Mouse (Mus musculus) bone marrow macrophage, adult 2 months (primary cell): ENCODE data around the gene Pkm. TPM values are rescaled to one million over a fixed set of nuclear protein-coding genes. Genes with fewer than 3 reads are reported as not detected.

Experiments
- H3K27ac ChIP-seq: 2 replicates; pipeline ENCODE4 v1.5.1; 2012; ENCODE audit warnings: low read depth, low read length; ENCODE audit not compliant: insufficient read depth
- H3K4me1 ChIP-seq: 2 replicates; pipeline ENCODE4 v1.6.1; 2012; ENCODE audit warnings: low read length; ENCODE audit not compliant: control insufficient read depth, insufficient read depth
- H3K4me3 ChIP-seq: 2 replicates; pipeline ENCODE4 v1.5.1; 2012; ENCODE audit warnings: mild to moderate bottlenecking, low read length, moderate library complexity; ENCODE audit not compliant: insufficient read depth
- CTCF ChIP-seq: IDR thresholded peaks from 2 replicates; pipeline ENCODE4 v1.5.1; 2012; ENCODE audit warnings: low read depth, mild to moderate bottlenecking, low read length, moderate library complexity
- POLR2A ChIP-seq: IDR thresholded peaks from 2 replicates; pipeline ENCODE4 v1.6.1; 2012; ENCODE audit warnings: mild to moderate bottlenecking, low read depth, low read length, borderline replicate concordance
- polyA plus RNA-seq: library from polyadenylated mRNA; stranded (reverse); fragments of >200 nt; gene quantifications from 2 replicates; pipeline ENCODE4 v1.2.4, GENCODE M21; 2012; ENCODE audit not compliant: missing spikeins, insufficient read depth, insufficient read length

Gene Pkm
- polyA plus RNA-seq = 1,076 and 1,171 TPM in 2 replicates

DNA sequence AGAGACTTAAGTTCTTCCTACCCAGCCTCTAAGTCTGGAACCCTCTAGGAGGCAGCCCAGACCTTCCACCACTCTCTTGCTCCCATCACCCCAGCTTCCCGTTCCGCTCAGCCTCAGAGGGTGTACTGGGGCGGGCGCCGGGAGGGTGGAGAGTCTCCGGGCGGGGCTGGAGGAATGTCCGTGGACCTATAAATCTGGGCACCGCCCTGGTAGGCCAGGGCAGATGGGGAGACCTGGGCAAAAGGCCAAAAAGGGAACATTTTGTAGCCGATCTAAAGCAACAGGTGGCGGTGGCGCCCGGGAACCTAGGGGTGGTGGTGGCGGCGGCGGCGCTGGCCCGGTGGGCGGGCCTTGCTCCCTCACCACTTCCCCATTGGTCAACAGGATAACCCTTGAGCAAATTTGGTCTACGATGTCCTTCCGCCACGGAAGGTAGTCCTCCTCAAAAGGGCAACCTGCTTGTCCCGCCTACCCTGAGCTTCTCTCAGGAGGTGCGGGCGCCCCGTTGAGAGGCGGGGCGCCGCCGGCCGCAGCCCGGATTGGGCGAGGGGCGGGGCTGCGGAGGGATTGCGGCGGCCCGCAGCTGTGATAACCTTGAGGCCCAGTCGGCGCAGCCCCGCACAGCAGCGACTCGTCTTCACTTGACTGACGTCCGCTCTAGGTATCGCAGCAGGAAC is at the start of gene Pkm:
Pkm (plus strand) TSS at position 411 of the 677 bp plus-strand sequence.
- H3K4me3 ChIP-seq = peak within 1 kb of the TSS; percentile 85
- peak within 1 kb of the TSS; percentile 90 for H3K27ac ChIP-seq
- H3K4me1 ChIP-seq = peaks cover 22% of the 10 kb centered on the region
- TF ChIP-seq CTCF (no peak), POLR2A (peak; percentile 97)

DNA sequence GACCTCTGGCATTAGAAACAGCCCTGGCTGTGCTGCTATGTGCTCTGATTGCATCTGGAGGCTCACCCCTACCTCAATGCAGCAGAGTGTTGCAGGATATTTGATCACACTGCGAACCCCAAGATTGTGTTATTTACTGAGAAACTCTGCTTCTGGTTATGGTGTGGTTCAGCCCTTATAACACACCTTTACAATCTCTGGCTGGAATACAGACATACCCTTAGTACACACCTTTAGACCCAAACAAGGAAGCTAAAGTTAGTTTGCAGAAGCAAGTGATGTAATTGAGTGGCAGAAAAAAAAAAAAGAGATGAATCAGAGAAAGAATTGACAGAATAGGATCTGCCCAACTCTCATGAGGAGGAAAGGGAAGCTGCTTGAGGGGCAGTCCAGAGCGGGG is 45.2 kb upstream of the Pkm start:
- H3K4me1 ChIP-seq = 0 out of 2 replicates have a peak, but pooled peaks cover 2% of the 10 kb centered on the region

DNA sequence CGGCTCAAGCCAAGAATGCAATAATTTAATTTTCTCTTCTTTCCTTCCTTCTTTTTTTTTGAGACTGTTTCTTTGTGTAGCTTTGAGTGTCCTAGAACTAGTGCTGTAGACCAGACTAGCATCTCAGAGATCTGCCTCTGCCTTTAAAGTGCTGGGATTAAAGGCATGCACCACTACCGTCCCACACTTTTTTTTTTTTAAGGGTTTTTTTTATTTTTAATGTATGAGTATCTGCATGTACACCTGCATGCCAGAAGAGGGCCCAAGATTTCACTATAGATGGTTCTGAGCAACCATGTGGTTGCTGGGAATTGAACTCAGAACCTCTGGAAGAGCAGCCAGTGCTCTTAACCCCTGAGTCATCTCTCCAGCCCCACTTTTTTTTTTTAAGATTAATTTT is 40.4 kb upstream of the Pkm start:
- Histone ChIP-seq H3K4me1 (peaks cover 6% of the 10 kb centered on the region), H3K27ac (no peak overlapping the region), H3K4me3 (no peak overlapping the region)
- TF ChIP-seq POLR2A (no peak), CTCF (no peak)

More for the DNA sequence above, 45.2 kb upstream of the Pkm start:
- Histone ChIP-seq H3K27ac (no peak overlapping the region), H3K4me3 (no peak overlapping the region)
- TF ChIP-seq POLR2A = no peak
- no peak for TF ChIP-seq CTCF

DNA sequence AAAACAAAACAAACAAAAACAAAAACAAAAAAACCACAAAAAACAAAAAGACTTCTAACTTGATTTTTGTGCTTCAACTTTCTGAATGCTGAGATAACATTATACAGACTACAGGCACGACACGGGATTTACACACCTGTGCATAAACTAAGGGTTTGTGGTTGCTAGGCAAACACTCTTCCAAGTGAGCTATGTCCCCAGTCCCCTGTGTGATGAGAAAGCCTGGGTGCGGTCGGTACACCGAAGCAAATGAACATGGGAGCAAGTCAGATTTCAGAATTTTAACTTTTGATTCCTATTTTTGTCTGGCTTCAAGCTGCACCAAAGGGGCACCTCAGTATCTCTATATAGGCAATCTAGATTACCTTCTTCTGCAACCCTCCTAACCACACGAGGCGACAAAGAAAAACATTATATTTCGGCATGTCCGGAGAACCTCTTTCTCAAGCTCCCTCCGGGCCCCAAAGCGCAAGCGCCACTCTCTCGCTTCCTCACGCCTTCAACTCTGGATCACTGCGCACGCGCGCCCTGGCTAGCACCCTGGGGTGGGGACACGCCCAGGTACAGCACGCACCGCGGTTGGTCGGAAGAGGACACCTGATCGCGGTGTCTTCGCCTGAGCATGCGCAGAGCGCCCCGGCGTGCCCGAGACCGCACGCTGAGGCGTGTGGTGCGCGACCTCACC is 39.4 kb upstream of the Pkm start, which contains the start of gene Parp6:
Parp6 (plus strand) TSS at position 663 of the 685 bp plus-strand sequence.
- peak within 1 kb of the TSS; percentile 75 for H3K27ac ChIP-seq
- H3K4me1 ChIP-seq = peaks cover 6% of the 10 kb centered on the region
- H3K4me3 ChIP-seq = peak within 1 kb of the TSS; percentile 94
- TF ChIP-seq POLR2A = no peak
- no peak for TF ChIP-seq CTCF

DNA sequence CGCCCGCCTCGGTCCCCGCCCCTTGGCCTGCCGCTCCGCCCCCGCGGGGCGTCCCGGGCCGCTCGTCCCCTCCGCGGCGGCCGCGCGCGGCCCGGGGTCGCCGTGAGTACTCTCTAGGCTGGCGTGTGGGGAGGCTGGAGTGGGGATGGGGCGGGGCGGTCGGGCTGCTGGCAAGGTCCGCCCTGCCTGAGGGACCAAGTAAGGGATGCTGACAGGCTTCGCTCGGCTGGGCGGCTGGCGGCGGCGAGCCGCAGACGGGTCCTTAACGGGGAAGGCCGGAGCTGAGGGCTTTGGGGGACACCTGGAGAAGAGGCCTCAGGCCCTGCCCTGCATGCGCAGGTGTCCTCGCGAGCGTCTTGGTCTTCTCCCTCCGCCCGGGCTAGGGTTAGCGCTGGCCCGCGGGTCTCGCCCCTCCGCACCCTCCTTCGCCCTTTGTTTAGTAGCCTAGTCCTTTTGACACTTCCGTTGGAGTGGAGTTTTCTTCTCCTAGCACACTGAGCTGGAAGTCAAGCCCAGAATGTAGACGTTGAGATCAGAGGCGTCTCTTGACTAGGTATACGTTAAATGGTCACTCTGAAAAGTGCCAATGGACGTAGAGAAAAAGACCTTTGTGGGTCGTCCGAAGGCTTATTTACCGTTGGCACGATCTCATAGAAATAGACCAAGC is 38.7 kb upstream of the Pkm start:
- H3K27ac ChIP-seq = peak overlapping the region; percentile 56
- H3K4me1 ChIP-seq = peaks cover 6% of the 10 kb centered on the region
- no peak; the same call in 1 of the 2 replicates for TF ChIP-seq POLR2A
- no peak for TF ChIP-seq CTCF
- H3K4me3 ChIP-seq = peak overlapping the region; percentile 94

DNA sequence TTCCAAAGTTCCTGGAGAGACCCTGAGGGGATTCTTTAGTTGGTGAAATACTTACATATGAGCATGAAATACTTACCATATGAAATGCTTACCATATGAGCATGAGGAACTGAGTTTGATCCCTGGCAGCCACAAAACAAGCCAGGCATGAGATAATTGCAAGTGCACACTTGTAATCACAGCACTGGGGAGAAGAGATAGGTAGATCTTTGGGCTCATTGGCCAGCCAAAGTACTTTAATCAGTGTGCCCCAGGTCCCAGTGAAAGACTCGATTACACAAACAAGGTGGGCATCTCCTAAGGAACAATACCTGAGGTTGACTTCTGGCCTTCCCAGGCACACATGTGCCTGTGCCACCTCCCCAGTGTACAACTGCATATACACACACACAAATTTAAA is 17.8 kb upstream of the Pkm start:
- TF ChIP-seq POLR2A (no peak), CTCF (no peak)
- H3K4me3 ChIP-seq = no peak overlapping the region

DNA sequence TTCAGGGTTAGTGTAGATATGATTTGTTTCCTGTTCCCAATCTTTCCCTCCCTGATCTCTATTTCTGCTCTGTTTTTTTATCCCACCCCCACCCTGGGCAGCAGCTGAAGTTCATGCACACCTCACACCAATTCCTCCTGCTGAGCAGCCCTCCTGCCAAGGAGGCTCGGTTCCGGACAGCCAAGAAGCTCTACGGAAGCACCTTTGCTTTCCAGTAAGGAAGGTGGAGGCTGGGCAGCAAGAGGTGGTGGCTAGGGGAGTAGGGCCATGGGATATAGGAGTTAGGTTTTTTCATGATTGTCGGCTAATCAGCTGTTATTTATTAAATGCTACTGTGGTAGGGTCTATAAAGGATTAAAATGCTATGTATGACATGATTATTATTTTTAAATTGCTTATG is 16.2 kb upstream of the Pkm start:
- Histone ChIP-seq H3K4me3 (no peak overlapping the region), H3K4me1 (peaks cover 15% of the 10 kb centered on the region), H3K27ac (no peak overlapping the region)
- TF ChIP-seq CTCF (no peak), POLR2A (no peak)

More for the DNA sequence above, 17.8 kb upstream of the Pkm start:
- H3K27ac ChIP-seq = no peak overlapping the region
- H3K4me1 ChIP-seq = peaks cover 15% of the 10 kb centered on the region

DNA sequence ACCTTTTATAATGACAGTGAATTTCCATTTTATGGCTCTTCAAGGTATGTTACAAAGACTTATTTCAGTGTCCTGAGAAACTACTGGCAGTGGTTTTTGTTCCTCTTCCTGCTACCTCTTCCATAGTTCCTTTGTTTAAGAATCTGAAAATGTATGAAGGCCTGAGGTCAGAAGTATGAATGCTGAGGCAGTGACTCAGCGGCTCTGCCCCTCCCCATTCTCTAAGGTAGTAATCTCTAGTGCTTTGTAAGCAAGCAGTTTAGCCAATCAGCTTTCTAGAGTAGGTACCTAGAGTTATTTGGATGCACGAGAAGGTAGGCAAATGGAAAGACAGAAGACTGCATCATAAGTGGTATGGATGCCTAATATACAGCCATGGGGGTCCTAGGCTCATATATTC is 14.8 kb upstream of the Pkm start:
- no peak for TF ChIP-seq CTCF
- TF ChIP-seq POLR2A = no peak
- no peak overlapping the region for H3K27ac ChIP-seq
- no peak overlapping the region for H3K4me3 ChIP-seq
- peaks cover 15% of the 10 kb centered on the region for H3K4me1 ChIP-seq

DNA sequence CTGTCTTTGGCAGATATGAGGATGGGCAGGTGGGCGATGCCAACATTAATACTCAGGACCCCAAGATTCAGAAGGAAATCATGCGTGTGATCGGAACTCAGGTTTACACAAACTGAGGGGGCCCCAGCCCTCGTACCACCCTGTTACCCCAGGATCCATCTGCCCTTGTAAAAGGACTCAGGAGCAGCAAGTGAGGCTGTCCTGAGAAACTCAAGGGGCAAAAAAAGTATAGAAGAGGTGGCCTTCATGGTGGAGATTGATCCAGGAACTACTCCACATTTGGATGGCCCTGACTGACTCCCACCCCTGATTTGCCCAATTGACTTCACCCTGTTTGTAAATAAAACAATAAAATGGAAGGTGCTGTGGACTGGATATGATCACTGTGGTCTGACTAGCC is 6.3 kb upstream of the Pkm start:
- Histone ChIP-seq H3K4me3 (no peak overlapping the region), H3K4me1 (peaks cover 13% of the 10 kb centered on the region)
- TF ChIP-seq POLR2A (no peak), CTCF (no peak)

DNA sequence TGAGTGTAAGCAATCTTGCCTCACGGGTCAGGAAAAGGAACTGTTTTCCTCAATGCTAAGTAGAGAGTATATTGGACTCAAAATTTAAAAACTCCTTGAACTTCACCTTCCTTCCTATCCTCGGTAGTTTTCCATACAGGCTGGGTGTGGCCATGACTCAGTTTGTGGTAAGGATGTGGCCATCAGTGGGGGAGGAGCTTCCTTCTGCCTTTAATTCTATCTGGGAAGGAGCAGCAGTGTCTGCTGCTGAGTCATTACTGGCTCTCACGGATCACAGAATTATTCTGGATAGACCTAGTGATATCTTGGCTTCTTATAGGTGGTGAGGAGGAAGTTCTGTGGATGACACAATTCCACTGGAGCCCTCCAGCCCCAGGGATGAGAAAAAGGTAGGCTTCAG is 2.8 kb upstream of the Pkm start:
- peak overlapping the region; percentile 31; the same call in 1 of the 2 replicates for H3K4me3 ChIP-seq
- peaks cover 15% of the 10 kb centered on the region for H3K4me1 ChIP-seq
- H3K27ac ChIP-seq = peak overlapping the region; percentile 83
- no peak for TF ChIP-seq CTCF
- no peak for TF ChIP-seq POLR2A

More for the DNA sequence above, 6.3 kb upstream of the Pkm start:
- H3K27ac ChIP-seq = no peak overlapping the region
